Mouse (Mus musculus) CD8-positive naive resting alpha-beta T cell, adult 2 months (primary cell): ENCODE measurements around the gene Rec114.

Source experiments
- DNase-seq, 2 experiments: peaks; one replicate each; pipeline ENCODE4 v3.0.0; 2022; ENCODE audit warnings: low read depth in 2 of 2, low spot score in 2 of 2

Rec114 gene

GRCm38 (mm10) chr9:58718964-58719363 lies 24.8 kb downstream of the Rec114 start:
- no peak for DNase-seq

GRCm38 (mm10) chr9:58716886-58717285 lies 26.9 kb downstream of the Rec114 start:
- DNase-seq = no peak

- DNase-seq = no peak
Measured at GRCm38 (mm10) chr9:58710642-58711041, 33.1 kb downstream of the Rec114 start.

GRCm38 (mm10) chr9:58709939-58710338 lies 33.8 kb downstream of the Rec114 start:
- DNase-seq = peak; percentile 9 to 18

- no peak for DNase-seq
Measured at GRCm38 (mm10) chr9:58707796-58708195, 36.0 kb downstream of the Rec114 start.

- DNase-seq = no peak
Measured at GRCm38 (mm10) chr9:58706024-58706423, 37.7 kb downstream of the Rec114 start.

GRCm38 (mm10) chr9:58703766-58704165 lies 40.0 kb downstream of the Rec114 start:
- no peak for DNase-seq

GRCm38 (mm10) chr9:58701751-58702150 lies 42.0 kb downstream of the Rec114 start:
- DNase-seq = no peak

GRCm38 (mm10) chr9:58698486-58698885 lies 45.3 kb downstream of the Rec114 start:
- DNase-seq = no peak

- DNase-seq = no peak
Measured at GRCm38 (mm10) chr9:58691471-58691870, 52.3 kb downstream of the Rec114 start.

- DNase-seq = no peak
Measured at GRCm38 (mm10) chr9:58690701-58691100, 53.1 kb downstream of the Rec114 start.

- DNase-seq = no peak
Measured at GRCm38 (mm10) chr9:58688076-58688475, 55.7 kb downstream of the Rec114 start.

- DNase-seq = no peak
Measured at GRCm38 (mm10) chr9:58685290-58685689, 58.5 kb downstream of the Rec114 start.

GRCm38 (mm10) chr9:58683372-58683771 lies 60.4 kb downstream of the Rec114 start:
- no peak for DNase-seq

GRCm38 (mm10) chr9:58682106-58682505 lies 61.7 kb downstream of the Rec114 start:
- no peak for DNase-seq

- DNase-seq = no peak
Measured at GRCm38 (mm10) chr9:58681411-58681810, 62.4 kb downstream of the Rec114 start.

GRCm38 (mm10) chr9:58675371-58675770 lies 68.4 kb downstream of the Rec114 start:
- DNase-seq = no peak

GRCm38 (mm10) chr9:58674736-58675135 lies 69.0 kb downstream of the Rec114 start:
- no peak for DNase-seq

GRCm38 (mm10) chr9:58672474-58672873 lies 71.3 kb downstream of the Rec114 start:
- no peak for DNase-seq

GRCm38 (mm10) chr9:58669819-58670218 lies 73.9 kb downstream of the Rec114 start:
- DNase-seq = no peak

- DNase-seq = no peak
Measured at GRCm38 (mm10) chr9:58669071-58669470, 74.7 kb downstream of the Rec114 start.

GRCm38 (mm10) chr9:58668171-58668570 lies 75.6 kb downstream of the Rec114 start:
- DNase-seq = no peak

GRCm38 (mm10) chr9:58667244-58667643 lies 76.5 kb downstream of the Rec114 start:
- DNase-seq = no peak

GRCm38 (mm10) chr9:58666191-58666590 lies 77.6 kb downstream of the Rec114 start:
- DNase-seq = no peak
